Mouse (Mus musculus) mouse trophoblast stem cell (cell line): ENCODE data around the gene Icam1.
"Not testable (repeated sequence)": the region's sequence is repeated elsewhere in the genome, so short reads cannot be mapped to it uniquely, and the experiment has no call there.

Experiments used
- in situ Hi-C, 2 experiments: fragments of 300-500 bp; cut with MseI, MboI; formaldehyde crosslinking; loops; 2 replicates in 1 of 2; 3 replicates in 1 of 2; pipeline ENCODE4 v1.15.1; 2025

Gene Icam1

GRCm38 (mm10) chr9:21044785-21045184 is 29.0 kb downstream of the Icam1 start:
- in situ Hi-C loops: not testable (repeated sequence)

- in situ Hi-C loops: no loop called here
These were observed 29.4 kb downstream of the Icam1 start for GRCm38 (mm10) chr9:21045235-21045634.

GRCm38 (mm10) chr9:21051578-21051977 is 35.8 kb downstream of the Icam1 start:
- in situ Hi-C loops: no loop called here

GRCm38 (mm10) chr9:21062928-21063327 is 47.1 kb downstream of the Icam1 start:
- in situ Hi-C loops: no loop called here

GRCm38 (mm10) chr9:21067006-21067684 is 51.4 kb downstream of the Icam1 start, which contains the start of gene Zglp1:
Gene Zglp1 (minus strand): TSS chr9:21067093.
- in situ Hi-C loops: no loop called here

GRCm38 (mm10) chr9:21072641-21073040 is 56.9 kb downstream of the Icam1 start:
- in situ Hi-C loops: no loop called here

GRCm38 (mm10) chr9:21073044-21073840 is 57.5 kb downstream of the Icam1 start, which contains the start of the genes Gm49373 and Fdx1l:
Gene Gm49373 (minus strand): TSS chr9:21073096.
Gene Fdx1l (minus strand): TSS chr9:21073614.
- in situ Hi-C loops: no loop called here

GRCm38 (mm10) chr9:21074173-21074572 is 58.4 kb downstream of the Icam1 start:
- in situ Hi-C loops: no loop called here

GRCm38 (mm10) chr9:21075625-21076024 is 59.8 kb downstream of the Icam1 start:
- in situ Hi-C loops: no loop called here
